Mouse (Mus musculus) myocyte (in vitro differentiated cells): ENCODE measurements around the gene Baiap3.

Experiments used
- E2F4 ChIP-seq: IDR thresholded peaks from one replicate; pipeline ENCODE4 v1.6.1; 2011; ENCODE audit warnings: mild to moderate bottlenecking, control low read depth, moderate library complexity; ENCODE audit not compliant: insufficient read depth
- MAX ChIP-seq: IDR thresholded peaks from one replicate; pipeline ENCODE4 v1.6.1; 2011; ENCODE audit warnings: low read depth, mild to moderate bottlenecking, control low read depth
- MYOD1 ChIP-seq, 3 experiments: IDR thresholded peaks; one replicate each; pipeline ENCODE4 v1.6.1; 2011; ENCODE audit warnings: control low read depth in 2 of 3, low read depth in 2 of 3, mild to moderate bottlenecking in 2 of 3, moderate library complexity in 1 of 3; ENCODE audit not compliant: insufficient read length in 2 of 3, control insufficient read depth in 1 of 3
- POLR2A ChIP-seq: IDR thresholded peaks from one replicate; pipeline ENCODE4 v1.6.1; 2011; ENCODE audit warnings: low read depth, mild to moderate bottlenecking, control low read depth, moderate library complexity; ENCODE audit not compliant: insufficient read length
- REST ChIP-seq: IDR thresholded peaks from one replicate; pipeline ENCODE4 v1.6.1; 2011; ENCODE audit warnings: mild to moderate bottlenecking, control low read depth, moderate library complexity; ENCODE audit not compliant: insufficient read depth, insufficient read length
- SRF ChIP-seq: IDR thresholded peaks from one replicate; pipeline ENCODE4 v1.6.1; 2011; ENCODE audit warnings: low read depth; ENCODE audit not compliant: control insufficient read depth, insufficient read length
- TCF12 ChIP-seq: IDR thresholded peaks from one replicate; pipeline ENCODE4 v1.6.1; 2011; ENCODE audit warnings: mild to moderate bottlenecking, control low read depth; ENCODE audit not compliant: poor library complexity, insufficient read depth, severe bottlenecking
- TCF3 ChIP-seq: IDR thresholded peaks from one replicate; pipeline ENCODE4 v1.6.1; 2011; ENCODE audit warnings: low read depth, control low read depth; ENCODE audit not compliant: insufficient read length
- USF1 ChIP-seq: IDR thresholded peaks from one replicate; pipeline ENCODE4 v1.6.1; 2011; ENCODE audit warnings: low read depth, mild to moderate bottlenecking, control low read depth, moderate library complexity

DNA sequence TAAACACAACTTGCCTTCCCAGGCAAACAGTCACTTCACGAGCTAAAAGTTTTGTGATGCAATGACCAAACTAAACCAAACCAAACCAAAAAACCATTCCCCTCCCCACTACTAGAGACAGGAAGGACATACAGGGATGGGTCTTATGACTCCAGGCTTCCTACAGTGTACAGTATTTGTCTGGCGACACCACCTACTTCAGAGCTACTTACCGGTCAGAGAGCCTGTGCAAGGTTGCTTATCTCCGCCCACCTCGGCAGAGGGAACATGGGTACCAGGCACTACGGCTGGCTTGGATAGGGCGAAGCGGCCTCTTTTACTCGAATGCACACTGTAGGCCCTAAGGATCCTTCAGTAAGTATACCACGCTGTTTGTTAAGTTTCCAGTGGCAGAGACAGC is 16.2 kb upstream of the Baiap3 start:
- TF ChIP-seq MYOD1 (IDR thresholded peaks at IDR 0.05; ENCODE audit: control insufficient read depth in 1 of 3, insufficient read length in 2 of 3, low read depth in 2 of 3) (no peak), POLR2A (no peak), USF1 (no peak), E2F4 (no peak), SRF (no peak), TCF3 (no peak), MAX (no peak), TCF12 (no peak), REST (no peak)
